Mouse (Mus musculus): Measurements from ENCODE around the gene Phxr2. TPM values are rescaled to one million over a fixed set of nuclear protein-coding genes. Genes with fewer than 3 reads are reported as not detected.

Phxr2 gene
- under 1 TPM in 1 of 2 experiments, not detected in 1; 0.64 TPM for total RNA-seq (2023)

DNA sequence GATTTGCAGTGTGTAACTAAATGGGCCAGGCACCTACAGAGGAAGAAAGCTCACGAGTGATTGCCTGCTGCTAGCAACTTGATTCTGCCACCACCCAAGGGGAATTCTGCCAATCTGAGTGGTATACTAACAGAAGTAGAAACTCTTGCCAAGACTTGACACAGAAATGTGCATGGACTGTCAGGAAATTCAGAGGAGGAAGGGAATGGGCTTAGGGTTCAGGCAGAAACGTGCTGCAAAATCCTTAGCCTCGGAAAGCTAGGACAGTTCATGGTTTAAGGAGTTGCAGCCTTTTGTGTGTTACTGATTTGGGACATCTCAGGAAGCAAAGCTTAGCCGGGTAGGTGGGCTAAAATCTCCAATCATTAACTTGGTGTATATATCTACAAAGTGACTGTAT lies at the start of gene Phxr2:
TSS of gene Phxr2 (minus strand) at position 101 of the 400 bp plus-strand sequence.

DNA sequence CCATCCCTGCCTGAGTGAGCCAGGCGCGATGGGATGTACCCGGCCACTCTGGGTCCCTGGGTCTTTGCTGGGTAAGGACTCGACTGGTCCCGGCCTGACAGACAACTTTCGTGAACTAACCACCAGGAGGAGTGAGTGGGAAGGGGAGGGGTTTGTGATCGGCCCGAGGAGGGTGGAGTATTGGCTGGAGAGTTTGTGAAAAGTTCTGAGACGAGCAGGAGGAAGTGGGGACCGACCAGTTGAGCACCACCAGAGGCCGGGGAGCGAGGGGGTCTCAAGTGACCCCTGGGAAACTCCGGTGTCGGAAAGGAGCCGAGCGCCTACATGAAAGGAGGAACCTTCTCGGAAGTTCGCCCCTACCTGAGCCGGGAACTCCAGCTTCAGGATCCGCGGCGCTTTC lies 18.2 kb downstream of the Phxr2 start, which contains the start of gene Galnt4:
TSS of gene Galnt4 (plus strand) at position 196 of the 400 bp plus-strand sequence.

DNA sequence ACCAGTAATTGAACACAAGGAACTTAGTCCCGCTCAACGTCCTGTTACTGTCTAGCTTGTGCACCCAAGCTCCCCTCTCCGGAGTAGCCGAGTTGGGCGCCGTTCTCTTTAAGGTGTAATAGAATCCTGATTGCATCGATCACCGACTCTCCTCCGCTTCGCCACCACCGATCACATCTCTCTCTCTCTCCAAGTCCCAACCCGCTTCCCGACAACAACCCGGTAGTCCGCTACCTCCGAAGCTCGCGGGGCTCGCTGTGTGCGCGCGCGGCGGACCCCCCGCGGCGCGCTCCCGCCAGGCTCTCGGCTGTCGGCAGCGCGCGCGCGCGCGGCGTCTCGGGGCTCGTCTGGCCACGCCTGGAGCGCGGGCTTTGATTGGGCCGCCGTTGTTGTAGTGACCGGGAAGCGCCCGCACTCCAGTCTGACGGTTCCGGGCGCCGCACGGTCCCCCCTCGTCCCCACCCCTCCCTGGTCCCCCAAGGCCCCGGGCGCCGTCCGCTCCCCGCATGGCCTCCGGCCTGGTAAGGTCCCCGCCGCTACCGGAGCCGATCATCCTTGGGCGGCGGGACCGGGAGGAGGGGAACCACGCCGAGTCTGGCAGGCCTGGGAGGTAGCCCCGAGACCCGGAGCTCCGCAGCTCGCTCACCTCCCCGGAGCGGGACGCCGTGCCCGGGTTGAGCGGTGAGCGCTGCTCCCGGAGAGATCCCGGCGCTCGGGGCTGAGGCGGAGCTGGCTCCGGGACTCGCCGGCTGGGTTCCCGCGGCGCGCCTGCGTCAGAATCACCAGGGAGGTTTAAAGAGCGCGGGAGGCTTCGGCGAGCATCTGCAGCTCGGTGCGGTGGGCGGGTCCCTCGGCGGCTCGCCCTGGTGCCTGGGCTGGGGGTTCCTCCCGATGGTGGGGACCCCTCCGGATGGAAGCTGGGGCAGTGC lies 19.2 kb downstream of the Phxr2 start, which contains the start of gene Poc1b:
TSS of gene Poc1b (plus strand) at position 334 of the 929 bp plus-strand sequence.

Other genes with a start within 250 kb of the Phxr2 start
- 100 to 1,000 TPM; 142 to 179 TPM for gene Atp2b1, start 211.9 kb downstream of the Phxr2 start, total RNA-seq (2023)
- gene Poc1b, start 19.3 kb downstream of the Phxr2 start, total RNA-seq (2023): 10 to 100 TPM; 22.9 to 27.4 TPM
- 10 to 100 TPM; 17.8 to 18.3 TPM for gene Galnt4, start 18.2 kb downstream of the Phxr2 start, total RNA-seq (2023)
- gene Dusp6, start 136.9 kb upstream of the Phxr2 start, total RNA-seq (2023): 10 to 100 TPM; 47.8 to 50.2 TPM